Mouse (Mus musculus) cerebellum, adult 2 months (tissue): ENCODE results near the gene Oma1.

Experiments
- CTCF ChIP-seq: fragments of 200-500 bp; IDR thresholded peaks from 2 replicates; pipeline ENCODE4 v1.5.1; 2011; ENCODE audit warnings: low read depth, mild to moderate bottlenecking, control low read depth, low read length, moderate library complexity, borderline replicate concordance; ENCODE audit not compliant: insufficient read depth
- POLR2A ChIP-seq: fragments of 200-500 bp; IDR thresholded peaks from 2 replicates; pipeline ENCODE4 v1.6.1; 2011; ENCODE audit warnings: low read length, control low read depth, borderline replicate concordance; ENCODE audit not compliant: insufficient read depth

DNA sequence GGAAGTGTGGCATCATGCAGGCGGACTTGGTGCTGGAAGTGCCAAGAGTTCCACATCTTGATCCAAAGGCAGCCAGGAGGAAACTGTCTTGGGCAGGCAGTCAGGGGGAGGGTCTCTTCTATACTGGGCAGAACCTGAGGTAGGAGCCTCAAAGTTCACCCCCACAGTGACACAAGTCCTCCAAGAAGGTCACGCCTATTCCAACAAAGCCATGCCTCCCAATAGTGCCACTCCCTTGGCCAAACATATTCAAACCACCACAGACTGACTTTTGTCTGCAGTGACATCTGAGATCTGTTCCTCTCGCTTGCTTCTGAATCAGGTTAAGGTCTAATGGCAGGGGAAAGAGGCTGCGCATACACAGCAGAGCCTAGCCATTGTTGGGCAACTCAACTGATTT is 83.3 kb downstream of the Oma1 start:
- TF ChIP-seq POLR2A = no peak
- TF ChIP-seq CTCF = no peak
